Mouse (Mus musculus) cortical plate, adult 2 months (tissue): ENCODE measurements around the gene Dclk1.

ENCODE experiments used
- CTCF ChIP-seq: fragments of 200-500 bp; IDR thresholded peaks from 2 replicates; pipeline ENCODE4 v1.5.1; 2011; ENCODE audit warnings: mild to moderate bottlenecking, control low read depth, low read length; ENCODE audit not compliant: insufficient read depth; ENCODE audit errors: extremely low read depth
- POLR2A ChIP-seq: fragments of 200-500 bp; IDR thresholded peaks from 2 replicates; pipeline ENCODE4 v1.6.1; 2011; ENCODE audit warnings: mild to moderate bottlenecking, low read length, control low read depth; ENCODE audit not compliant: insufficient read depth; ENCODE audit errors: extremely low read depth

GRCm38 (mm10) chr3:55521776-55522175, 279.6 kb downstream of the Dclk1 start:
- no peak for TF ChIP-seq POLR2A
- TF ChIP-seq CTCF, result no peak
